Mouse (Mus musculus): ENCODE data around the gene Pithd1. TPM values are rescaled to one million over a fixed set of nuclear protein-coding genes. Genes with fewer than 3 reads are reported as not detected.

Gene Pithd1
- total and polyA plus RNA-seq, 3 experiments = 62.8 to 77.7 TPM; not detected in 1

DNA sequence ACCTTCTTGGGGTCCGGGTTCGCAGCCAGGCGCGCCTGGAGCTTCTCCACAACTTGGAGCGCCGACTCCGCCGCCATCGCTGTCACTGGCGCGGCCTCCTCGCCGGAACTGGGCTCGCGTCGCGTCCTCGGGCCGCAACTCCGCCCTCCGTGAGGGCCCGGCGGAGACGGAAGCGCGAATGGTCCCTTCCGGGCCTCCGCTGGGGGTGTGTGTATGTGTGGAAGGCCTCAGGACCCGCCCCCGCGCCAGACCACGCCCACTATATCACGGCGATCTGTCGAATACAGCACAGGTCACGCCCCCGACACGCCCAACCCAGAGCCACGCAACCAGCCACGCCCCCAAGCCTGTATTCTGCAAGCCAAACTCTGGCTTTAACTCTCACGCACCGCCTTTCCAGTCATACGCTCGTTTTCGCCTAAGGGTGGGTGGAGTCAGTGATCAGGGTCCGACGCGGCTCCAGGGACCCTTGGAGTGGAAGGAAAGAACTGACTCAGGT lies 34.5 kb upstream of the Pithd1 start, which contains the start of gene Eloa (continued):
- no peak for TF ChIP-seq ZNF384 (IDR thresholded peaks at IDR 0.05; ENCODE audit: low read depth, low read length)
- TF ChIP-seq GABPA (IDR thresholded peaks at IDR 0.05; ENCODE audit: low read depth, low read length) = no peak
- TF ChIP-seq ZKSCAN1 (IDR thresholded peaks at IDR 0.05; ENCODE audit: low read depth, low read length) = no peak
- no peak for TF ChIP-seq MEF2A (IDR thresholded peaks at IDR 0.05; ENCODE audit: extremely low read depth, insufficient replicate concordance, low read depth, low read length, poor library complexity, severe bottlenecking)
- TF ChIP-seq NELFE (IDR thresholded peaks at IDR 0.05; ENCODE audit: low read depth, low read length) = peak; percentile 81
- TF ChIP-seq GATA1 (IDR thresholded peaks at IDR 0.05; ENCODE audit: low read depth, low read length) = no peak
- TF ChIP-seq CHD2 (IDR thresholded peaks at IDR 0.05; ENCODE audit: low read length) = no peak
- TF ChIP-seq TCF12 (IDR thresholded peaks at IDR 0.05; ENCODE audit: low read depth, low read length) = peak; percentile 72
- peak; percentile 80 for TF ChIP-seq MXI1 (IDR thresholded peaks at IDR 0.05; ENCODE audit: low read depth, low read length)
- TF ChIP-seq MYC (IDR thresholded peaks at IDR 0.05; ENCODE audit: low read depth, low read length) = 0 out of 2 replicates have a peak, but pooled peaks have one; percentile 33
- peak; percentile 72 for TF ChIP-seq MAX (IDR thresholded peaks at IDR 0.05; ENCODE audit: low read length)
- TF ChIP-seq ELF1 (IDR thresholded peaks at IDR 0.05; ENCODE audit: low read depth, low read length) = peak; percentile 80
- TF ChIP-seq MAZ (IDR thresholded peaks at IDR 0.05; ENCODE audit: low read depth, low read length) = no peak; the same call in 1 of the 2 replicates
- no peak for TF ChIP-seq E2F4 (IDR thresholded peaks at IDR 0.05; ENCODE audit: borderline replicate concordance, low read depth, low read length)
- peak; percentile 44; the same call in 1 of the 2 replicates for TF ChIP-seq NRF1 (IDR thresholded peaks at IDR 0.05; ENCODE audit: insufficient read depth, low read depth, low read length, poor library complexity, severe bottlenecking)
- no peak for TF ChIP-seq CTCF (IDR thresholded peaks at IDR 0.05 in 2 of 3, conservative IDR thresholded peaks at IDR 0.05 in 1 of 3; ENCODE audit: control insufficient read depth in 1 of 3, insufficient read depth in 1 of 3, low read depth in 2 of 3, low read length in 3 of 3, poor library complexity in 1 of 3, severe bottlenecking in 1 of 3)

DNA sequence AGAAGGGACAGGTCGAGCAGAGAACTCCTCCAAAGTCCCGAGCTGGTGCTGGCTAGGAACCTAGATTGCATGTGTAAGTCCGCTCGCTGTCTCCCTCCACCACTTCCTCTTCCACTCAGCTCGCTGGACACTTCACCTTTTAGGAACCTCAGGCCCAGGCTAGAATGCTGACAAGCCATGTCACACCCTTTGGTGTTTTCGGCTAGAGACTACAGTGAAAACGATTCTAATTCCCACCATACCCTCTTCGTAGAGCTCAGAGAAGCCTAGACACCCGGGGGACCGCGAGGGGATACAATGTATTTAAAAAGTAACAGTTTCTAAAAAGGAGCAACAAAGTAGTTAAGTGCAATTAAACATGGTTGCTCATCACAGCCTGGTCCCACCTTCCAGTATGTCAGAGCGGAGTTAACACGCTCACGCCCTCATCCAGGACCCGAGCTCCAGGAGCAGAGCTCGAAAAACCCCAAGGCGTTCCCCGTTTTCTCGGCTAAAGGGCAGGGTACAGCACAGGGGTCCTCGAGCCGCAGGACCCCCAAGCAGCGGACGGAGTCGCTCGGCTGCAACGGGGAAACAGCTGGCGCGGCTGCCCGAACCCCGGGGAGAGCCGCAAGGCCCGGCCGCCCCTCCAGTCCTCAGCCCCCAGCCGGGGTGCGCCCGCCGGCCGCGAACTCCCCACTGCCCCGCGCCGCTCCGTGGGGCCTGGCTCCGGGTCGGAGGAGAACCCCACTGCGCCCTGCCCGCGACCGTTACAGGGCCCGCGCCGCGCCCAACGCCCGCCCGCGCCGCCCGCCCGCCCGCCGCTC lies 33.9 kb upstream of the Pithd1 start:
- TF ChIP-seq CHD1 (IDR thresholded peaks at IDR 0.05; ENCODE audit: low read depth, low read length) (0 out of 2 replicates have a peak, but pooled peaks have one; percentile 56), TAL1 (IDR thresholded peaks at IDR 0.05; ENCODE audit: low read length) (no peak), SIN3A (IDR thresholded peaks at IDR 0.05; ENCODE audit: low read length) (peak; percentile 61), TBP (IDR thresholded peaks at IDR 0.05; ENCODE audit: low read depth, low read length) (0 out of 2 replicates have a peak, but pooled peaks have one; percentile 46), MEF2A (IDR thresholded peaks at IDR 0.05; ENCODE audit: extremely low read depth, insufficient replicate concordance, low read depth, low read length, poor library complexity, severe bottlenecking) (no peak), MAX (IDR thresholded peaks at IDR 0.05; ENCODE audit: low read length) (no peak), MXI1 (IDR thresholded peaks at IDR 0.05; ENCODE audit: low read depth, low read length) (0 out of 2 replicates have a peak, but pooled peaks have one; percentile 59), POLR2A (IDR thresholded peaks at IDR 0.05; ENCODE audit: control insufficient read depth in 1 of 2, insufficient read depth in 1 of 2, low read depth in 1 of 2, low read length in 2 of 2, poor library complexity in 1 of 2) (0 out of 4 replicates have a peak, but pooled peaks of 1 of the 2 experiments have one; percentile 25), MYC (IDR thresholded peaks at IDR 0.05; ENCODE audit: low read depth, low read length) (no peak)
- H3K4me1 ChIP-seq (ENCODE audit: control insufficient read depth in 1 of 2, insufficient read depth in 2 of 2, low read length in 2 of 2) = peaks cover 9 to 10% of the 10 kb centered on the region in 2 experiments
- H3K27ac ChIP-seq (ENCODE audit: control insufficient read depth, low read depth, low read length) = peak overlapping the region; percentile 32
- no peaks in the 10 kb centered on the region for H3K9me3 ChIP-seq (replicated peaks; ENCODE audit: insufficient read depth, low read length)
- H3K79me2 ChIP-seq (ENCODE audit: control insufficient read depth, insufficient read depth, low read length, poor library complexity) = peaks cover 48% of the 10 kb centered on the region
- peak; percentile 82 for DNase-seq (ENCODE audit: low read depth, low spot score)
- peak overlapping the region; percentile 86 for H3K9ac ChIP-seq (ENCODE audit: control insufficient read depth, low read depth, low read length, poor library complexity, severe bottlenecking)
- H3K4me3 ChIP-seq (ENCODE audit: control insufficient read depth in 1 of 2, insufficient read depth in 1 of 2, low read depth in 2 of 2, low read length in 2 of 2) = peak overlapping the region; percentile 87 to 99
- no peaks in the 10 kb centered on the region for H3K27me3 ChIP-seq (ENCODE audit: control insufficient read depth in 1 of 2, insufficient read depth in 2 of 2, low read length in 2 of 2)
- H3K36me3 ChIP-seq (ENCODE audit: control insufficient read depth in 1 of 2, insufficient read depth in 2 of 2, low read length in 2 of 2) = peaks cover 0 to 18% of the 10 kb centered on the region in 2 experiments; a peak in 3 of 4 replicates
